Mouse (Mus musculus) cerebellum, adult 18-20 months (tissue): Measurements from ENCODE around the gene Dpp6.

Source experiments
- DNase-seq, 2 experiments: peaks; one replicate each; pipeline ENCODE4 v3.0.0; 2021

Gene Dpp6

DNA sequence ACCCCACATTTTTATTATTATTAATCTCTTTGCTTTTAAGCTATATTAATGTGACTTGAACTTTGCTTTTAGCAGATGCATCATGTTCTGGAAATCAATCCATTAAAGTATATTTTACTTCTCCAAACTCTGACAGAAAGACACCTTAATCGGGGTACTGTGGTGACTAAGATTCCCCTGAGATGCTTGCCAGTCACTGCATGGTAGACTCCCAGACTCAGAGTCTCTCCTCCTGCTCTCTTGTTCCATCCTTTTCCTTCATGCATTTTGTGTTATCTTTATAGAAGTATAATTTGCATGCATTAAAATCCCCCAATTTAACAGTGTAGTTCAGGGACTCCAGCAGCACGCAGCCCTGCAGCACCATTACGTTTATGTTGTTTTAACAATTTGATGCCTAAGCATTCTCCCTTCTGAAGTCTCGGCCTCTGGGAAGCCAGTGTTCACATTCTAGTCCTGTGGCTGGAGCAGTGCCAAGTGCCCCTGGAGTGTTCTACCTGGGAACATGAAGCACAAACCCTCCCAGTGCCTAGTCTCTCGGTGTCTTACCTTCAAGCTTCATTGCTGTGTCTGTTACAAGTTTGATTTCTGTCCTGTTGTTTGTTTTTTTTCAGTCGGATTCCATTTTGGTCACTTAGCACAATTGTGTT lies 153.1 kb downstream of the Dpp6 start:
- peak; percentile 50 to 55 for DNase-seq

DNA sequence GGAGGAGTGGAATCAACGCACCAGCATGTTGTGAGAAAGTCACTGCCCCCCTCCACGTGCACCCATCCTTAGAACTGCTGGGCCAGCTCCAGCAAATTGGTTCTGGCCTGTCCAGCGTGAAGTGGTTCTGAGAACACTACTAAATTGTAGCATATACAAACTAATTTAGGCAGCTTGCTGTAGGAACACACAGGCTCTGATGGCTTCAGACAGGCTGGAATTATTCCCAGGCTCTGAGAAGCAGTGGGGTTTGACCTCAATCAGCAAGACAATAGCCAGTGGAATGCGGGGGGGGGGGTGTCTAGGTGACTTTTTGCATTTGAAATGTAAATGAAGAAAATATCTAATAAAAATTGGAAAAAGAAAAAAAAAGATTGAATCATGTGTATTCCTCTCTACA lies 156.2 kb downstream of the Dpp6 start:
- DNase-seq, result no peak

DNA sequence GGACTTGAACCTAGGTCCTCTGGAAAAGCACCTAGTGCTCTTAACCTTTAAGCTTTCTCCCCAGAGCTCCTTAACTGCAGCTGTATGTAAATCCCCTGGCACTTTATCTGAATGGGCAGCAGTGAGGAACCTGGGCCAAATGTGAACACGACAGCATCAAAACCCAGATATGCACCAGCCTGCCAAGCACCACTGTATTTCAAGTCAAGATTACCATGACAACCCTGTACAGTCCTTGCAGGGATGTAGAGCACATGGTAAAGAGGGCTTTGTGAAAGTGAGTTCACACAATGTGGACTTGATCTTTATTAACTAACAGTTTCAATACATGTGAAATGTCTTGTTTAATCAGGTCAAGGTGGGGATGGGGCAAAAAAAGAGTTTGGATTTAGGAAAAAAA lies 162.3 kb downstream of the Dpp6 start:
- DNase-seq, result no peak

DNA sequence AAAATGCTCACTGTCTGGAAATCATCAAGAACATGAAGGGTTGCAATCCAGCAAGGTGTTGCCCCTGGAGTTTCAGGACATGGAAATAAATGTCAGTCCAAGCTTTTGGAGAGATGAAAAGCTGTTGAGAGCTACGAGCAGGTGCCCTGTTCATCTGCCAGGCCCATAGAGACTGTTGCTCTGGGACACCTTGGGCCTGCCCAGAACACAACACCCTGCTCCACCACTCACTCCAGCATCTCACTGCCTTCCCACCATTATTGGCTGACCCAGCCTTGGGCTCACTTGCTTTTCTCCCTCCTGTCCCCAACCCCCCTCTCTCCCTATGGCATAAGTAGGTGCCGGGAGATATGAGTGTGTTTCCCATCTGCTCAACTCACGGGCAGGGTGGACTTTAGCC lies 162.8 kb downstream of the Dpp6 start:
- DNase-seq, result no peak

DNA sequence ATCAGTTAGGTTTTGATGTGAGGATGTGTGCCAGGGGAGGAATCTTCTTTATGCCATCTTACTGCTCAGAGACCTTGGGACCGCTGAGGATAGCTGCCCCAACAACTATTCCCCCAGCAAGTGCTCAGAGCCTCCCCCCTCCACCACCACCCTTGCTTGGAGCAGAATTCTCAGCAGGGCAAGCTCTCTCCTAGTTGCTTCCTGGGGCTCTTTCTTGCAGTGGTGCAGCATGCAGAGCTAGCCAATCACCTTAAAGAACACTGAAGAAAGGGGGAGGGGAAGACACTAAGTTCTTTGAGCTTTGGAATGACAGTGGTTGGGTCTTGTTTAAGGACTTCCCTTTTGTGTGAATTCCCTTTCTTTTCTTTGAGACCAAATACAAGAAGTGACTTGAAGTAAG lies 168.1 kb downstream of the Dpp6 start:
- DNase-seq, result no peak

DNA sequence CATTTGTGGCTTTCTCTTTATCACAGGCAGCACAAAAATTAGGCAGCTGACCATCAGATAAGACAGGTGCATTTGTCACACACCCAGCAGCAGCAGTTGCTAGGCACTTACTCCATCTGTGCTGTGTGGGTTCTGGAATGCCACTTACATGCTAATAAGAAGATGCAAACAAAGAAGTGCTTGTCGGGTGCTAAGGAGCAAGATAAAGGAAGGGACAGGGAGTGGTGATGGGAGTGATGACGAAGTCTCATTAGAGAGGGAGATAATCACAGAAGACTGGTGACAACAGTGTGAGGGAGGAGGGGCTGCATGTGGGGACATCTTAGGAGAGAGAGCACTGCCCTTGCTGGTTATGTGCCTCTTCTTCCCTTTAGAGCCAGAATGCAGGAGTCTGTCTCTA lies 174.6 kb downstream of the Dpp6 start:
- no peak for DNase-seq

DNA sequence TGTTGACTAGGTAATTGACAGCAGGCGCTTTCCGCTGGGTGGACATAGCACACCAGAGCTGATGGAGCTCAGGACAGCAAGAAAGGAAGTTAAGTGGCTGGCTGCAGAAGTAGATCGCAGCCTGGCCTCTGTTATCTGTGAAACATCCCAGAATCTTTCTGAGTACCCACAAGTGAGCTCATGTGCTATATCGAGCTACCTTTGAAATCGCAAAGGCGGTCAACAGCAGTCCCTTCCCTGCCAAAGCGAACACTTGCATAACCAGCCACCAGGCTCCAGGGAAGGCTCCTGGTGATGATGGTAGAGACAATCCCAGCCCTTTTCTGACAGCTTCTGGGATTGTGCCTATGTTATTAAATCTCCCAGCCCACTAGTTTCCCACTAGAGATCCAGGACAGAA lies 186.5 kb downstream of the Dpp6 start:
- DNase-seq, result no peak

DNA sequence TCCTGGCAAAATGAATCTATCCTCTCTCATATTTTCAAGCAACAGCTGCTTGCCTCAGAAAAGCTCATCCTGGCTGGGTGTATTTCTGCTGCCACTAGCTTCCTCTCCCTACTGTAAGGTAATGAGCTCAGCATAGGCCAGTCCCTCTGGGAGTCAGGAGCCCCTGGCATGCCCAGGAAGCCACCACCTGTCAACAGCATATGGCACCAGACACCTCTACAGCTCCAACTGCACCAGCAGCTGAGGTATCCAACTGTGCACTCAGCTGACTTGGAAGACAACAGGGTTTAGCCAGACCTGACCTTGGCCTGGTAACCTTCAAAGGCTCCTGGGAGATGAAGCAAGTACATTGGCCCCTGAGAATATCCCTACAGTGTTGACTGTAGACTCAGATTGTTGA lies 192.2 kb downstream of the Dpp6 start:
- DNase-seq, result peak; percentile 89

DNA sequence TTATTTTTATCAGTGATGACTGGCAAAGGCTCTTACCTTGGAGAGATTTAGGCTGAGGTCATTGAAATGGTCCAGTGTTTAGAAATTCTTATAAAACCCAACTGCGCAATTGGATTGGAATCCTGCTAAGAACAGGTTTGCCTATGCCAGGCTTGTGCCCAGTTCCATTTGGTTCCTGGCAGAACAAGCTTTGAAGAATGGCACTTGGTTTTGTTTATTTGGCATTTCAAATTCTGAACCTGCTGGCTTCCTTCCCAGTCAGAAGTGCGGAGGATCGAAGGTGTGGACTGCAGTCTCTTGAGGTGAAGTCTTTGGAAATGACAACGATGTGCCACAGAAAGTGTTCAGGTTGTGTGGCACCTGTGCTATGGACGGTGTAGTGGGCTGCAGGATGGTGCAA lies 193.6 kb downstream of the Dpp6 start:
- peak; percentile 84 to 86 for DNase-seq

DNA sequence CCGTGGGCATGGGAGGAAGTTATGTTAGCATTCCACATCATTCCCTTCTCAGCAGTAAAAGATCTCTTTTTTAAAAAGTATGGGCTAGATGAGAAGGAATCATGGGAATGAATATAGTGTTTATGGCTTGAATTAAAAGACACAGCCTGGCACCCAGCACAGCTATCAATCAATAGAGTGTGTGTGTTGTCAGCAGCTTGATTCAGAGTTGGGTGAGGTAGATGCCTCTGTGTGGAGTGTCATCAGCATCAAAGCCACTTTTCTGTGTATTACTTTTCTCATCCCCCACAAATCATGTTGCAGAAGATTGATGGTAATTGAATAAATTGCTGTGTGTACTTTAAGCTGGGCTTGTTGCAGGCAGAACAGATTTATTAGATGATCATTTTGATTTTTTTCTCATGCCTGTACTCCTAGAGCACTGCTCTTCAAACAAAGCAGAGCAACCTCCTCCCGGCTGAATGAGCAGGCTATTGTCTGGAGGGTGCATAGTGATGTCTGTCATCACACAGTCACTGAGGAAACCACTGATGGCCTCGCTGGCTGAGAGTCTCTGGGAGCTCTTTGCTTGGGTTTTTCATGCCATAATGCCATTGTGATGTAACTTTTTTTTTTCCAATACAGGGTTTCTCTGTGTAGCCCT lies 201.4 kb downstream of the Dpp6 start:
- DNase-seq, result no peak

DNA sequence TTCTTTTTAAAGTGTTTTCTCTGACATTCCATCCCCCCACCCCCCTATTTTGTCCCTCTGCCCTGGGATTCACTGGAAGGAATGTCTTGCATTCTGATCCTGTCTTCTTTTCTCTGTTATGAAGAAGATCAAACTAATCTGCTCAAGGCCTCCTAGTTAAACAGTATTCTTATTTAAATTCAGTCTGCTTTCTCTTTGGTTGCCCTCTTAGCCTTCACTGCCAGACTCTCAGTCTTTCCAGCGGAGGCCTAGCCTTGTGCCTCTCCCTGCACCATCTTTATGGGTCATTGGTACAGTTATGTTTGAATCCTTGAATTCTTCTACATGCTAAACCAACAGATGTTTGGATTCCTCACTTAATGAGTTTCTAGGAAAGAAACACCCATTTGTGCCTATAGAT lies 211.6 kb downstream of the Dpp6 start:
- no peak for DNase-seq

DNA sequence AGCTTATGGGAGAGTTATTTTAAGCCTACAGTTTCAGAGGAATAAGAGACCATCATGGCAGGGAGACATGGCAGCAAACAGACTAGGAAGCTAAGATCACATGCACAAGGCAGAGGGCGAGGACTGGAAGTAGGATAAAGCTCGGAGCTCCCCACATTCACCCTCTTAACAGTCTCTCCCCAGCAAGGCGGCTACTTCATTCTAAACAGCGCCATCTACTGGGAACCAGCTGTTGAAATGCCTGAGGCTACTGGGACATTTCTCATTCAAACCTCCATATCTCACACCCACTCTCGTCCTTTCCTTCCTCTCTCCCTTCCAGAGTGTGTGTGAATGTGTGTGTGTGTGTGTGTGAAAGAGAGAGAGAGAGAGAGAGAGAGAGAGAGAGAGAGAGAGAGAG lies 212.8 kb downstream of the Dpp6 start:
- DNase-seq, result peak in 1 of 2 experiments; percentile 48

DNA sequence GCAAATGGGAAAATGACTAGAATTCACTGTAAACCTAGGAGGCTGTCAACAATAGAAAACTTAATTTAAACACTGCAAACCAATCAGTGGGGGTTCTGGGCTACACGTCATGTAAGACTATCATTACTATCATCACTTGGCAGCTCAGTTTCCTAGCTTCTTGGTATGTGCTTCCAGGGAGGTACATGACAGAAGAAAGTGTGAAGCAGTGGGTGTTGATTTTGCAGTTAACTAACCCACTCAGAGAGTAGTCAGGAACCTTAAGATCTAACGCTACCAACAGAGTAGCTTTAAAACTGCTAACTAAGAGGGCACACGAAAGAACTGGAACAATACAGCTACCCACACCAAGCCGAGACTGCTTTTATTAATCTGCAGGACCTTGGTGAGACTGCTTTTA lies 217.9 kb downstream of the Dpp6 start:
- no peak for DNase-seq

DNA sequence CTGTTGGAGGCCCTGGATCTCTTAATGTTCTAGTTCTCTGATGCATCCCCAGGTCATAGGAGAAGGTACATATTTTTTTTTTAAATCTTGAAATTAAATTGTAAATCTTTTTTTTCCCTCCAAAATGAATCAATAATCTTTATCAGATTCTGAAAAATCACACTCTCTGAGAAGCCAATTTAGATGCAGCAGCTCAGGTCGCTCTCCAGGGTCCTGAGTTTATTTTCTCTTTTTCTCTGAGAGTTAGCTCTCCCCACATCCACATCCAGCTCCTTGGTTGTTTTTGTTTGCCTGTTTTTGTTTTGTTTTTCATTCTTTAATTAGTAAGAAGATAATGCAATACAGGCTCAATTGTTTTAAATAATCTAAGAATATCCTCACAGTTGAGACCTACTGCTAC lies 218.3 kb downstream of the Dpp6 start:
- DNase-seq, result no peak

DNA sequence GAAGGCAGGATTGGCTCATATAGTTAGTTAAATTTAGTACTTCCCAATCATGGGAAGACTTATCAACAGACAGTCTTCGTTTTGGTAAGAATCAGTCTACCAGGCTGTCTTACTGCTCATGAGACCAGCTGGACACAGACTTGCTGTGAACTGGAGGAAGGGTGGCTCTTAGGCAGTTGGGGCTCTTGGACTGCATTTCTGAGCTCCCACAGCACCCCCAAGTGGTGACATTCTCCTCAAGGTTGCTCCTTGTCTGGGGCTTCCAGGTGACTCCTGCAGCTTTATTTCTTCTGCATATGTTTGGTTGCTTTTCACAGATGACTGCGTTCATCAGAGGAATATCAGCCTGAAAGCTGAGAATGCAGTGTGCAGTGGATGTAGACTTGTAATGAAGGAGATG lies 218.9 kb downstream of the Dpp6 start:
- peak; percentile 93 to 95 for DNase-seq

DNA sequence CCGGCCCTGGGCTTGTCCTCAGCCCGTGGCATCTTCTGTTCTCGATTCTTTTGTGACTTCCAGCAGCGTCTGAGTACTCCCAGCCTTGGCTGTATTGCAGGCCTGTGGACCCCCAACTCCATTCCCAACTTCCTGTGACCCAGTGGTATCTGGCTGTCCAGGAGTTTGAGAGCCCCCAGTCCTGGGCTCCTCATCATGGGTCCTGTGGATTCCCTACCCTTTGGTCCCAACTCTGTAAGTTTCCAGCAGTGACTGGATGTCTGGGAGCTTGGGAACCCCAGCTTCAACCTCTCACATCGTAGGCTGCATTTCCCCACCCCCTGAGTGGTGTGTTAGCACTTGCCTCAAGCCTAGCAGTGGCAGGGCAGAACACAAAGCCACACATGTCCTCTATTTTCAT lies 220.8 kb downstream of the Dpp6 start:
- DNase-seq, result no peak

DNA sequence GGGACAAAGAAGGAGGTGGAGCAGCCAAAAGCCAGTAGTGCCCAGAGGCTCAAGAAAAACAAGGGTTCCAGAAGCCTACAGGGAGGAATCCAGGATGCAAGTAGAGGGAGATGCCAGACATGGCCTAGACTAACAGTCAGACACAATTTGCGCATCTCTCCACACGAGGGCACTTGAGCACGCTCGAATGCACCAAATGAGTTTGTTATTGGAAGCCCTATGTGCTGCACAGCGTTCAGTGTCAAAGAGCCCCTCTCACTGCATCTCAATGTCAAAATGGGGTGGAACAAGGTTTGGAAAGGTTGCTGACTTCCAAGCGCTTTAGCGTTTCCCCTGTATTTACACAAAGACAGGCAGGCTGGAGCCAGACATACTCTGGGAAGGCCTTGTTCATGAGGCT lies 231.2 kb downstream of the Dpp6 start:
- peak; percentile 83 to 88 for DNase-seq

DNA sequence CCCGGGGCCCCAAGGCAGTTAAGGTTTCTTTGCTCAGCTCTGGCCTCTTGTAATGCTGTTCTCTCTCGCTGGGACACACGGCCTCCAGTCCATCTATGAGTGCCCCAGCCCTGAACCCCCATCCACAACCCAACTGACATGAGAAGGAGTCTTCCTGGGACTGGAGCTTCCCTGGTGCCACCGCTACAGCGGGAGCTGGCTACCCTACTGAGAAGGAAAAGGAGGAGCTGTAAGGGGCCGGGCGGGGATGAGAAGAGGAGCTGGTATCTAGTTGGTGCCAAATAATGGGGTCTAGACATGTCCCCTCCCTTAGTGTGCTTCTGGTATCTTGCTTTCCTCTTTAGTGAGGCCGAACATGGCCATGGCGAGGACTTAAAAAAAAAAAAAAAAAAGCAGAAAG lies 231.9 kb downstream of the Dpp6 start:
- peak; percentile 34 to 38 for DNase-seq

DNA sequence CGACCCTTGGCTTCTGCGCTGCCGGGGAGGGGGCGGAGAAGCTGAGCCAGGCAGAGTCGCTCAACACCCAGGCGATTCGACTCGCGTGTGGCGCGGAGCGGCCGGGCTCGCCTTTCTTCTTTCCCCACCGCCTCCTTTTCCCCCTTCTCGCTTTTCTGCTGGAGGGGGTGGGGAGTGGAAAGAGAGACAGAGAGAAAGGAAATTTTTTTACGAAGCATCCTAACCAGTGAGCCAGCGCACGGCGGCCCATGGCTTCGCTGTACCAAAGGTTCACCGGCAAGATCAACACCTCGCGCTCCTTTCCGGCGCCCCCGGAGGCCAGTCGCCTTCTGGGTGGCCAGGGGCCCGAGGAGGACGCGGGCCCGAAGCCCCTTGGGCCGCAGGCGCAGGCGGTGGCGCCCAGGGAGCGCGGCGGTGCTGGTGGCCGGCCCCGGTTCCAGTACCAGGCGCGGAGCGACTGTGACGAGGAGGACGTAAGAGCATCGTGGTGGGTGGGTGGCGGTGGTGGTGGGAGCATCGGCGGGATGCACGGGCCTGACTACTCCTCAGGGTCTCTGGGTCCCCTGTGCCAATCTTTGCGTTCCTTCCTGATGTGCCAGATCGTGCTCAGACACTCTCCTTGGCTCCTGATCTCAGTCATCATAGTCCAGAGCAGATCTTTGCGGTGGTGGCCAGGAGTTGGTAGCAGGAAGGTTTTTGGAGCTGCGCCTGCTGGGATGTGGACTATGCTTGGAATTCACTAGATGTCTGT lies 232.5 kb downstream of the Dpp6 start:
- DNase-seq, result peak; percentile 56 to 61

DNA sequence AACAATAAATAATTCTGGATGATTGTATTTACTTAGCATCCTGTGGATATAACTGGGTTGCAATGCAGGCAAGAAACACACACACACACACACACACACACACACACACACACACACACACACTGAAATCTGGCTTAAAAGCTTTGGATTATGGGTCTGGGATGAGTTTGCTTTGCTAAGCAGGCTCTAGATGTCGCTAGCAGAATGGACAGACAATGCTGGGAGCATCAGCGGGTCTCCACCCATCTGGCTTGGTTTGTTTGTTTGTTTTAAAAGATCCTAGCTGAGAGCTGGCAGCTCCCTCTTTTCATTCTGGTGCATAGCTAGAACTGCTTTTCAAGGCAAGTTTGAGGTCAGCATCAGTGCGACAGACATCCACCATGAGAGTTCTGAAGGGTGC lies 234.2 kb downstream of the Dpp6 start:
- DNase-seq, result peak; percentile 58 to 71

DNA sequence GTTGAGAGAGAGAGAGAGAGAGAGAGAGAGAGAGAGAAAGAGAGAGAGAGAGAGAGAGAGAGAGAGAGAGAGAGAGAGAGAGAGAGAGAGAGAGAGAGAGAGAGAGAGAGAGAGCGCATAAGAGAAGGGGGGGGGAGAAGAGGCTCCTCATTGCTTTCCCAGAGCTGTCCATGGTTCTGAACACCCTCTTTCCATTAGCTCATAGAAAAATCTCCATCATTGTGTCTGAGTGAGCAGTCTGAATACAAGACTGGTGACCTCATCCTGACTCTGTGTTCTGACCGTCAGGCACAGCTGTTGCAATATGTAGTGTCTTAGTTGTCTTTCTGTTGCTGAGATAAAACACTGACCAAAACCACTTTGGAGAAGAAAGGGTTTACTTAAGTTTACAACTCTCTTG lies 235.4 kb downstream of the Dpp6 start:
- no peak for DNase-seq

DNA sequence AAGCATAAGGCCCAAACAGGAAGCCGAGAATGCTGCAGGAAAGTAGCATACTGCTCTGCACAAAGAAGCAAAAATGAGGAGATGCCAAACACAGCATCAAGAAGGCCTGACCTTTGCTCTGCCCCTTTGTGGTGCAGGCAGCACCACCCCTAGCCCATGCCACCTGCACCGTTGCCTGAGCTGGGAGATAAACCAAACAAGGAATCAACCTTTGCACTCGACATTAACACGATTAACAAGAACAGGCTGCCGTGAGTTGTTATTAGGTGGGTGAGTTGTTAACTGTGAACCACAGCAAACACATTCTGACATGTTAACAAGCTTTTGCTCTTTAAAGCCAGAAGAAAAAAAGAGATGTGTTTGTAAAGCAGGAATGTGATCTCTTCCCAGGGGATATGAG lies 239.4 kb downstream of the Dpp6 start:
- DNase-seq, result no peak

DNA sequence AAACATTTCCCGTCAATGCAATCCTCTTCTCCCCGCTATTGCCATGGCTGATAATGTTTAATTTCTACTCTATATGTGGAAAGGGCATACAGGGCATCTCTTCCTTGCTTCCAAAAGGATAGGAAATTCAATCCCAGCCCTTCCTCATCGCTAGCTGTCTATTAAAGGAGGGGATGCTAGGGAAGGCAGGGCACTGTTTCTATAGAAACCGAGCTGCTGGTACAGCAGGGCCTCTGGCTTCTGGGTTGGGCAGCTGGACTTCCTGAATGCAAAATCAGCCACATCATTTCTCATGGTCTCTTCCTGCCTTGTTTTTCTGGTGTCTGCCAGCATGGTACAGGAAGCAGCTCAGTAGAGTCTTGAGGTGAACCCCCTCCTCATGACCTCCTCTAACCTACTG lies 243.1 kb downstream of the Dpp6 start:
- no peak for DNase-seq

DNA sequence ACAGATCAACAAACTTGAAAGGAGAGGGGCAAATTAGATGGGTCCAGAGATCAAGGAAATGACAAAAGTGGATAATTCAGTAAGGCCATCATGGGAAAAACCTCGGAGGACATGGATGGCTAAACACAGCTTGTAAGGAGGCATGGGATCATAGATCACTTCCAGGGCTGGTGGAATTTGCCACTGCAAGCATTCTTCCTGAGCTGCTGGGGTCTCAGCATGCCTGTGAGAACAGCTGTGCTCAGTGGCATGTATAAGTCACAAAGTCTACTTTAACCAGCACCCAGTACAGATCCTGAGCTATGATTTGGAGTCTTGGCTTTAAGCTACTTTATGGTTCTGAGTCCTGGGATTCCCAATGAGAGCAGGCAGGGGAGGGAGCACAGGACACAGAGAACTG lies 246.9 kb downstream of the Dpp6 start:
- DNase-seq, result no peak
